Mouse (Mus musculus): Measurements from ENCODE around the gene Agtr1a.

- TF ChIP-seq CTCF (IDR thresholded peaks at IDR 0.05; ENCODE audit: low read depth, low read length) (no peak), POLR2A (IDR thresholded peaks at IDR 0.05; ENCODE audit: extremely low read depth, insufficient read depth, low read length) (peak; percentile 98)
Observed at GRCm38 (mm10) chr13:30336148-30336801, at the start of gene Agtr1a.
